Mouse (Mus musculus): ENCODE data around the gene Krtap7-1. TPM values are rescaled to one million over a fixed set of nuclear protein-coding genes. Genes with fewer than 3 reads are reported as not detected.

Gene Krtap7-1
- polyA plus RNA-seq, 2 experiments = not detected

DNA sequence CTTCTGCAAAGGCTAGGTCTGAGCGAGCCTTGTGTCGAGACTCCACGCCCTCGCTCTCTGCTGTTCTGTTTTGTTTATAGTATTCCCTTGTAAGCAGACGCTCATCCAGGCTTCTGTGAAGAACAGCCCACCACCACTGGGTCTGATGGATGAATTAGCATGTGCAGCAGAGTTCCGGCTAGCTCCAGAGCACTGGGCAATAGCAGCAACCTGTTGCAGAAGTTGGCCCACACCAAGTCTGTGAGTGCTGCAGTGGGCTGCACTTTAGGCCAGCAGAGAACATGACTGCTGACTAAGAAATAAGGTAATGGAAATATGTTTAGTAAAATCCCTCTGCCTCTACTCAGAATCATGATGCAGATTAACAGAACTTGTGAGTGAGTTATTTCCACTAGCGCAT lies 21.7 kb upstream of the Krtap7-1 start:
- H3K27ac ChIP-seq = no peak overlapping the region
- H3K4me2 ChIP-seq (ENCODE audit: low read depth) = no peak overlapping the region
- no peaks in the 10 kb centered on the region for H3K4me1 ChIP-seq (replicated peaks; ENCODE audit: control insufficient read depth in 2 of 2, insufficient read depth in 2 of 2, low read length in 1 of 2)
- no peaks in the 10 kb centered on the region for H3K36me3 ChIP-seq (replicated peaks; ENCODE audit: control insufficient read depth, insufficient read depth, low read depth)
- no peak overlapping the region for H3K9ac ChIP-seq (replicated peaks)
- H3K27me3 ChIP-seq (ENCODE audit: control insufficient read depth, insufficient read depth, low read length) = no peaks in the 10 kb centered on the region
- TF ChIP-seq EP300 (IDR thresholded peaks at IDR 0.05; ENCODE audit: low read depth) (no peak), CTCF (IDR thresholded peaks at IDR 0.05; ENCODE audit: low read depth) (no peak)
- DNase-seq (ENCODE audit: low read depth in 3 of 3, low spot score in 3 of 3) (no peak), ATAC-seq (ENCODE audit: insufficient read depth) (no peak)
- H3K4me3 ChIP-seq (ENCODE audit: insufficient read depth in 1 of 2, low read depth in 2 of 2, low read length in 2 of 2) = no peak overlapping the region
- WGBS (ENCODE audit: insufficient replicate concordance) = 60% methylated on average over 7 of the region's 7 CpGs
- no peaks in the 10 kb centered on the region for H3K9me3 ChIP-seq (ENCODE audit: control insufficient read depth, low read length)

DNA sequence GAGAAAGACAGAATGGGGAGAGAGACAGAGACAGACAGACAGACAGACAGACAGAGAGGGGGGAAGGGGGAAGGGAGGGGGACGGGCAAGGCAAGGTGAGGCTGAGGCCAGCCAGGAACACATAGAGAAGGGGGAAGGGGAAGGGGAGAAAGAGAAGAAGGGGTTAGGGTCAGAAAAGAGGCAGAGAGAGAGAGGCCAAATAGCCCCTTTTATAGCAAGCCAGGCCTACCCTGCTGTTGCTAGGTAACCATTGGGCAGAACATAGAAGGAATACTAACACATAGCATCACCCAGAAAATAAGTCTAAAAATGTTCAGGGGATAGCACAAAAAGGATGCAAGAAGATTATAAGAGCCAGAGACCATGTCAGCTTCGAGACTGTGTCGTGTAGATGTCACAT lies 20.3 kb upstream of the Krtap7-1 start:
- no peaks in the 10 kb centered on the region for H3K9me3 ChIP-seq (ENCODE audit: control insufficient read depth, low read length)
- no peak overlapping the region for H3K4me3 ChIP-seq (ENCODE audit: insufficient read depth in 1 of 2, low read depth in 2 of 2, low read length in 2 of 2)
- no peaks in the 10 kb centered on the region for H3K36me3 ChIP-seq (replicated peaks; ENCODE audit: control insufficient read depth, insufficient read depth, low read depth)
- WGBS (ENCODE audit: insufficient replicate concordance) = 46% methylated on average over 3 of the region's 3 CpGs
- no peak overlapping the region for H3K9ac ChIP-seq (replicated peaks)
- H3K27me3 ChIP-seq (ENCODE audit: control insufficient read depth, insufficient read depth, low read length) = no peaks in the 10 kb centered on the region
- no peak overlapping the region for H3K27ac ChIP-seq
- no peaks in the 10 kb centered on the region for H3K4me1 ChIP-seq (replicated peaks; ENCODE audit: control insufficient read depth in 2 of 2, insufficient read depth in 2 of 2, low read length in 1 of 2)
- no peak for ATAC-seq (ENCODE audit: insufficient read depth)
- TF ChIP-seq CTCF (IDR thresholded peaks at IDR 0.05; ENCODE audit: low read depth) (no peak), EP300 (IDR thresholded peaks at IDR 0.05; ENCODE audit: low read depth) (no peak)
- no peak overlapping the region for H3K4me2 ChIP-seq (ENCODE audit: low read depth)
- DNase-seq (ENCODE audit: low read depth in 3 of 3, low spot score in 3 of 3) = no peak

DNA sequence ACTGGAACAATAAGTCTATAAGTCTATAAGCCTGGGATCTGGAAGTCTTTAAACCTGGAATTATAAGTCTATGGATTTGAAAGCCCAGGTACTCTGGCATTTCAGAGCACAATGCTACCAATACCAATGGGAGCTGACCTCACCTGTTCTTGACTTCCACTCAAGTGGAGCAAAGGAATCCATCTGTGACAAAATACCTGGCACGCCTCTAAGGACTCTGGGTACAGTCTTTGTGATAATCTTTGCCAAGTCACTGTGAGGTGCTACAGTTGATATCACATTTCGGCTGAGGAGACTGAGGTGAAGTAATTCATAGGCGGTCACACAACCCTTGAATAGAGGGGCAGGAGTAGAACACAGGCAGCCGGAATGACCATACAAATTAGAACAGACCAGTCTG lies 12.9 kb upstream of the Krtap7-1 start:
- Histone ChIP-seq H3K4me3 (ENCODE audit: insufficient read depth in 1 of 2, low read depth in 2 of 2, low read length in 2 of 2) (no peak overlapping the region), H3K36me3 (replicated peaks; ENCODE audit: control insufficient read depth, insufficient read depth, low read depth) (no peaks in the 10 kb centered on the region), H3K4me2 (ENCODE audit: low read depth) (no peak overlapping the region), H3K4me1 (replicated peaks; ENCODE audit: control insufficient read depth in 2 of 2, insufficient read depth in 2 of 2, low read length in 1 of 2) (no peaks in the 10 kb centered on the region), H3K9ac (replicated peaks) (no peak overlapping the region), H3K9me3 (ENCODE audit: control insufficient read depth, low read length) (no peaks in the 10 kb centered on the region), H3K27me3 (ENCODE audit: control insufficient read depth, insufficient read depth, low read length) (no peaks in the 10 kb centered on the region), H3K27ac (no peak overlapping the region)
- 66% methylated on average over 4 of the region's 4 CpGs for WGBS (ENCODE audit: insufficient replicate concordance)
- ATAC-seq (ENCODE audit: insufficient read depth) = no peak
- TF ChIP-seq CTCF (IDR thresholded peaks at IDR 0.05; ENCODE audit: low read depth) (no peak), EP300 (IDR thresholded peaks at IDR 0.05; ENCODE audit: low read depth) (no peak)
- DNase-seq (ENCODE audit: low read depth in 3 of 3, low spot score in 3 of 3) = no peak

DNA sequence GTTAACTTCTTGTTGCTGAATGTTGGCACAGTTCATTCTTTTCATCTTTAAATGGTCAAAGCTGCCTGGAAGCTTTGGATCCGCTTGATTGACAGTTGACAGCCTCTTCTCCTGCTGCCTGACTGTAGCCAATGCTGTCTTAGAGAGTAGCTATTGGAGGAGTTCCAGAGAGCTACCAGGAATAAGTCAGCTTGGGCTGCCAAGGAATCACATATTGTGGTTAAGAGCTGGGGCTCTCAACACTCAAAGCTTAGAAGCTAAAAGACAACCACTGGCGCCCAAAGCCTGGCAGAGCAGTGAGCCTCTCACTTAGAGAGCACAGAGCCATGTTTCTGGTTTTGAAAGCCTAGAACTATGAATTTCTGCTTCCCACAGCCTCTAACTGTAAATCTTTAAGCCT lies 12.4 kb upstream of the Krtap7-1 start:
- no peak for DNase-seq (ENCODE audit: low read depth in 3 of 3, low spot score in 3 of 3)
- no peaks in the 10 kb centered on the region for H3K9me3 ChIP-seq (ENCODE audit: control insufficient read depth, low read length)
- H3K4me2 ChIP-seq (ENCODE audit: low read depth) = no peak overlapping the region
- H3K36me3 ChIP-seq (replicated peaks; ENCODE audit: control insufficient read depth, insufficient read depth, low read depth) = no peaks in the 10 kb centered on the region
- no peak overlapping the region for H3K4me3 ChIP-seq (ENCODE audit: insufficient read depth in 1 of 2, low read depth in 2 of 2, low read length in 2 of 2)
- no peaks in the 10 kb centered on the region for H3K4me1 ChIP-seq (replicated peaks; ENCODE audit: control insufficient read depth in 2 of 2, insufficient read depth in 2 of 2, low read length in 1 of 2)
- no peak overlapping the region for H3K27ac ChIP-seq
- 54% methylated on average over 2 of the region's 2 CpGs for WGBS (ENCODE audit: insufficient replicate concordance)
- H3K27me3 ChIP-seq (ENCODE audit: control insufficient read depth, insufficient read depth, low read length) = no peaks in the 10 kb centered on the region
- no peak for ATAC-seq (ENCODE audit: insufficient read depth)
- H3K9ac ChIP-seq (replicated peaks) = no peak overlapping the region
- TF ChIP-seq CTCF (IDR thresholded peaks at IDR 0.05; ENCODE audit: low read depth) (no peak), EP300 (IDR thresholded peaks at IDR 0.05; ENCODE audit: low read depth) (no peak)

DNA sequence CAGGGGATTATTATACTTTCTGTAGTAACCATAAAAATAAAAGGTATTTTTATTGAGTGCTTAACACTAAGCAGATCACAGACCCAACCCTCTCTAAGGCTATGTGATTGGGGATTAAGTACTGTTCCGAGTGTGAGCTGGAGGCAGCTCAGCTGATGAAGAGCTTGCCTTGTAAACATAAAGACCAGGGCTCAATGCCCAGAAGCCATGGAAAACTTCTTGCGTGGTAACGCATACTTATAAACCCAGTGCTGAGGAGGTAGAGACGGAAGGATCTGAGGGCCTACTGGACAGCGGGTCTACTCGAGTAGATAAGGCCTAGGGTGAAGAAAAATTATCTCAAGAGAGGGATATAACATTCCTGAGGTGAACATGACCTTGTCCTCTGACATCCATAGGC lies 12.0 kb upstream of the Krtap7-1 start:
- H3K9me3 ChIP-seq (ENCODE audit: control insufficient read depth, low read length) = no peaks in the 10 kb centered on the region
- no peaks in the 10 kb centered on the region for H3K27me3 ChIP-seq (ENCODE audit: control insufficient read depth, insufficient read depth, low read length)
- ATAC-seq (ENCODE audit: insufficient read depth) (no peak), DNase-seq (ENCODE audit: low read depth in 3 of 3, low spot score in 3 of 3) (no peak)
- no peaks in the 10 kb centered on the region for H3K4me1 ChIP-seq (replicated peaks; ENCODE audit: control insufficient read depth in 2 of 2, insufficient read depth in 2 of 2, low read length in 1 of 2)
- 73% methylated on average over 6 of the region's 6 CpGs for WGBS (ENCODE audit: insufficient replicate concordance)
- no peak overlapping the region for H3K9ac ChIP-seq (replicated peaks)
- H3K36me3 ChIP-seq (replicated peaks; ENCODE audit: control insufficient read depth, insufficient read depth, low read depth) = no peaks in the 10 kb centered on the region
- H3K4me3 ChIP-seq (ENCODE audit: insufficient read depth in 1 of 2, low read depth in 2 of 2, low read length in 2 of 2) = no peak overlapping the region
- no peak for TF ChIP-seq EP300 (IDR thresholded peaks at IDR 0.05; ENCODE audit: low read depth)
- TF ChIP-seq CTCF (IDR thresholded peaks at IDR 0.05; ENCODE audit: low read depth) = no peak
- no peak overlapping the region for H3K4me2 ChIP-seq (ENCODE audit: low read depth)
- no peak overlapping the region for H3K27ac ChIP-seq

Data from liver, embryonic 14.5 days (tissue).